Mouse (Mus musculus) CD8-positive naive resting alpha-beta T cell, adult 2 months (primary cell): ENCODE measurements around the gene Bad.

Experiments used
- DNase-seq, 2 experiments: peaks; one replicate each; pipeline ENCODE4 v3.0.0; 2022; ENCODE audit warnings: low read depth in 2 of 2, low spot score in 2 of 2

The Bad gene

GRCm38 (mm10) chr19:6955424-6955823 is 13.8 kb downstream of the Bad start:
- no peak for DNase-seq

- no peak for DNase-seq
Observed at GRCm38 (mm10) chr19:6956461-6956860, 14.8 kb downstream of the Bad start.

DNA sequence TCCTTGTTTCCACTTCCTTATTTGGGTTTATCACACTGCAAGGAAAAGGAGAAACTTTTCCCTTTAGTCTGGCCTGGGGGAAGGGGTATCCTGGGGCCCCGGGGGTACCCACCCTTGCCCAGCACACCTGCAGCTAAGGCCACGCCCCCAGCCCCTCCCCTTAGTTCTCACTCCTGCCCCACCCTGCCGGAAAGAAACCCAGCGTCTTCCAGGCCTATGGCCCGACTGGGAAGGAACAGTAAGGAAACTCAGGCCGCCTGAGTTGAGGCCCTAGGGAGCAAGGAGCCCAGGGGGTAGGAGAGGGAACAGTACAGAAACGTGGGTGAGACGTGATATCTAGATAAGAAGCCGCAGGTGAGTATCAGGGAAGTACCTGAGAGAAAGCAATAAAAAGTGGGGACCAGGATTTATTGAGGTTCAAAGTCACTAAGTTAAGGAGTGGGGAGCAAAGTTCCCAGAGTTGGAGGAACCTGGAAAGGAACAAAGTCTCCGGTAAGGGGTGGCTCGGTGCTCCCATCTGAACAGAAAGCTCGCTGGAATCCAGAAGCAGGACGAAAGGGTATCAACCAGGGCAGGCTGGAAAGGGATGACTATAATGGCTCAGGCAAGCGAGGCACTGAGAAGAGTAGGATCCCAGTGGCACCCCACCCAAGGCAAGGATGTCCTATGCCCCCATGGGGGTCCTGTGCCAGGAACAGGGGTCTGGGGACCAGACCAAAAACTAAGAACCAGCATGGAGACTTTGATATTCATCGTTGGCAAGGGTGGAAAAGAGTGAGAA is 27.0 kb downstream of the Bad start:
- DNase-seq: no peak

DNA sequence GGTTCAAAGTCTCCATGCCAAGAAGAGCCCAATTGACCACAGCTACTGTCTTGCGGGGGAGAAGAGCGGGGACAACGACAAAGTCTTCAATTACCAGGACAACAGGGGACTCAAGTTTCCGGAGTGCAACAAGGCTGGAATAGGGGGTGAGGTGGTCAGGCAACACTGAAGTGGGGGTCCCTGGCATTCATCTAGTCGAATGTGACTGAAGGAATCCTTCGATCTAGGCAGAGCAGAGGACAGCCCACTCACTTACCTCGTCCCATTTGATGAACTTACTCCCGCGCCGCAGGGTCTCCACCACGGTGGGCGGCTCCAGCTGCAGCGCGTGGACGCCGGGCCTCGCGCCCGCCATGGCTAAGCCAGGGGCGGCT is 27.6 kb downstream of the Bad start:
- no peak for DNase-seq

DNA sequence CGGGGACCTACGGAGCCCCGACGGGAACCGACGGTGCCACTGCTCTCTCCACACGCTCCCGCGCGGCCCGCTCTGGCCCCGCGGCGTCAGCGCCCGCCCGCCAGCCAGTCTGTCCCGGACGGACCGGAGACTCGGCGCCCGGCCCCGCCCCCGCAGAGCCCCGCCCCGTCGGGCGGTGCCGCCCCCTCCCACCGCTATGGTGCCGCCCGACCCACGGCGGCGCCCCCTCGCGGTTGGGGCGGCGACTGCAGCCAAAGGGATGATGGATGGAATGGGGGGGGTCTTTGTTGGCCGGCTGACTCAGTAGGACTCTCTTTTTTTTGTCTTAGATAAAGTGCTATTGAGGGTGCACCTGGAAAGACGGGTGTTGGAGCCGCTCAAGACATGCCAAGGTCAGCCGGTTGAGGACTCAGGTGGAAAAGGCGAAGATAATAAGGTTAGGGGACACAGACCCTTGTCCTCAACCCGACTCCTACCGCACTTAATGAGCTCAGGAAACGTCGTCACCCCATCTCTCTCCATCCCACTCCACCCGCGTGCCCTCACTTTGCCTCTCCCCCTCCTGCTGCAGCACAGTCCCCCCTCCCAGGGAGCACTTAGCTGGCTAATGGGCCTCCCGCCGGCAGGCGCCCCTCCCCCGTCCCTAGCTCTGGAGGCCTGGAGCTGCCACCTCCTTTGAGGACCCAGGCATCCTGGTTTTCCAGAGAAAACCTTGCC is 28.2 kb downstream of the Bad start:
- DNase-seq: peak; percentile 55 to 61

- no peak for DNase-seq
Observed at GRCm38 (mm10) chr19:6970460-6971085, 28.9 kb downstream of the Bad start.

DNA sequence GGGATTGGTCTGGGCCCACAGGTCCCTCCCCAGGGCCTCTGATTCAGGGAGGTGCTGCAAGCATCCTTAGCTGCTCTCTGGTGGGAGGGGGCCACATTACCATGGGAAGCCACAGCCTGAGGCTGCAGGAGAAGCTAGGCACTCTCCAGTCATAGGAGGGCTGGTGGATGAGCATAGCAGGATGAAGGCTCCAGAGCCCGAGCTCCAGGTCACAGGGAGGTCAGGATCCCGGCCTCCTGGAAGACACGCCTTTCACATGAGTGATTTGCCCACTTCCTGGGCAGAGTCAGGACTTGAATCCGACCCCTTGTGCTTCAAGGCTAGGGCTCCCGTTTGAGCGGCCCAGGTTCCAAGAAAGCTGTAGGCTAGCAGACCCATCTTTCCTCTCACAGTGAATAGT is 30.0 kb downstream of the Bad start:
- DNase-seq: no peak

DNA sequence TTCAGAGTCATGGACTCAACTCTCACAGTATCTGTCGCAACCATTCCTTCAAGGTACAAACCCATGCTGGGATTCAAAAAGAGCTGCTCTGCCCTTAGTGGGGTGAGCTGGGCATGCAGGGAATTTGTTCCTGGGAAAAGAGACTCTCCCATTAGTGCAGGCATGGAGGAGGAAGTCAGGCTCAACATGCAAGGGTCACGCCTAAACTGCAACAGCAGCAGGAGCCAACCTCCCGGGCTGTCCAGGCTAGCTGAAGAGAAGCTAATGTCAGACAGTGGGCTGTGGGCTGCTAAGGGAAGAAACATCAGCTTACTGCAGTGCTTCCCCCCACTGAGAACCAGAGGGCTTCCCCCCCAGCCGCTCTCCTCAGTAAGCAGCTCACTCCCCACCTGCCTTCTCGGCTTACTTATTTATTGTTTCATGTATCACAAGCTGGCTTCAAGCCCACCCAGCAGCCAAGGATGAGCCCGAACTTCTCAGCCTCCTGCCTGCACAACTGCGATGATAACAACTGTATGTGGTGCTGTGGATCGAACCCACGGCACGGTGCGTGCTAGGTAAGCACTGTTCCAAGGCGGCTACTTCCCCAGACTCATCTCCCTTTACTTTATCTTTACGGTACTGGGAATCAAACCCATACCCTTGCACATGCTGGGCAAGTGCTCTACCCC is 30.7 kb downstream of the Bad start:
- no peak for DNase-seq

DNA sequence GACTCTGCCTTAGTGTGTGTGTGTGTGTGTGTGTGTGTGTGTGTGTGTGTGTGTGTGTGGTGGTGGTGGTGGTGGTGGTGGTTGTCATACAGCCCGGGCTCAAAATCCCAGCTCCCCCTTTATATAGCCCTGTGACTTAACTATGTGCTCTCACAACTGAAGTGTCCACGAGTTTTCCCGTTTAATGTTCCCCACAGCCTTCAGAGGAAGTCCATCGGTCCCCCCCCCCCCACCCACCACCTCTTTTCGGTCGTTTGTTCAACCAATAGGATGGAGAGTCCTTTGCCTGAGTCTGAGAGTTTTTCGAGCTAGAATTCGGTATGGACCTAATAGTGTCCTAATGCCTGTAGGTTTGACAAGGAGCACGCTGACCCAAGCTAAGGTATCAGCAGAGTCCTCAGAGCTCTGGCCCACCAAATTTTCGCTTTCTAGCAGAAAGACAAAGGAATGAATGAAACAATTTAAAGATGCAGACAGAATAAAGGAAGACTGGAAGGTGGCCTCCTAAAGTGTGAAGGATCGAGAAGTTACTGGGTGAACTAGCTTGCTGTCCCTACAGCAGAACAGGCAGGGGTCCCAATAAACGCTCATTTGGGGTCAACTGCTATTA is 32.0 kb downstream of the Bad start:
- DNase-seq: no peak

DNA sequence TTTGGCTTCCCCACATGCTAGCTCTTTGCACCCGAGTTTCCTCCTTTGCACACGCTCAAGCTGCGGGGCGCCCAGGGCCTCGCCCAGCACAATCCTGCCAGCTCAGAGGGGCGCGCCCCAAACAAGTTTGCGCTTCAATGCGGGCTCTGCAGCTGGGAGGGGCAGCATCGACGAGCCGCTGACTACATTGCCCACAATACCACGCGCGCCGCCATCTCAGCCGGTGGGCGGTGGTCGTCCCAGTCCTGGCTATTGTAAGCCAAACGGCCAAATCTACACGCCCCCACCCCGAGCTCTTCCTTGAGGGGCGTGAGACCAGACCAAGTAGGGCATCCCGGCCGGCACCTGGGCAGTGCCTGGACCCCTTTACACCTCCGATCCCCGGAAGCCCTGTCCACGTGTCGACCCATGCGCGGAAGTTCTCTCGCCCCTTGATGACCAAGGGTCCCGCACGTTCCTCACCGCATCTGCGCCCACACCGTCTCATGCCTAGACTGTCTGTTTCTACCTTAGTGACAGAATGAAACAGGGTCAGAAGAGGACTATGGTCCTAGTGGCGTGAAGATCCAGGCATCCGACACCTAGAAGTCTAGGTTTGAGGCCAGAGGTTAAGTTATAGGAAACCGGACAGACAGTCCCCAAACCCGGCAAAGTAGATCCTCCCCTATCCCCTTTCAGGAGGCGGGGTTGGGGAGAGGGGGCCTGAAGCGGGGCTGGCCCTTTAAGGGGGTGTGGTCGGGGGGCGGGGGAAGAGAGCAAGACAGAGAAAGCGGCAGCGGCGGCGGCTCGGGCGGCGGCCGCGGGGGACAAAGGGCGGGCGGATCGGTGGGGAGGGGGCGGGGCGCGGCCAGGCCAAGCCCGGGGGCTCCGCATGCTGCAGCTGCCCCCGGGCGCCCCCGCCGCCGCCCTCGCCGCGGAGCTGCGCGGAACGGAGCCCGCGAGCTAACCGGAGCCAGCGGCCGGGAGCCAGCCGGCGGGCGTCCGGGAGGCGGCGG is 32.8 kb downstream of the Bad start, which contains the start of gene Ppp1r14b:
Gene Ppp1r14b, plus strand, starts transcription at position 758 of the 995 bp plus-strand sequence.
- peak; percentile 62 to 73 for DNase-seq

DNA sequence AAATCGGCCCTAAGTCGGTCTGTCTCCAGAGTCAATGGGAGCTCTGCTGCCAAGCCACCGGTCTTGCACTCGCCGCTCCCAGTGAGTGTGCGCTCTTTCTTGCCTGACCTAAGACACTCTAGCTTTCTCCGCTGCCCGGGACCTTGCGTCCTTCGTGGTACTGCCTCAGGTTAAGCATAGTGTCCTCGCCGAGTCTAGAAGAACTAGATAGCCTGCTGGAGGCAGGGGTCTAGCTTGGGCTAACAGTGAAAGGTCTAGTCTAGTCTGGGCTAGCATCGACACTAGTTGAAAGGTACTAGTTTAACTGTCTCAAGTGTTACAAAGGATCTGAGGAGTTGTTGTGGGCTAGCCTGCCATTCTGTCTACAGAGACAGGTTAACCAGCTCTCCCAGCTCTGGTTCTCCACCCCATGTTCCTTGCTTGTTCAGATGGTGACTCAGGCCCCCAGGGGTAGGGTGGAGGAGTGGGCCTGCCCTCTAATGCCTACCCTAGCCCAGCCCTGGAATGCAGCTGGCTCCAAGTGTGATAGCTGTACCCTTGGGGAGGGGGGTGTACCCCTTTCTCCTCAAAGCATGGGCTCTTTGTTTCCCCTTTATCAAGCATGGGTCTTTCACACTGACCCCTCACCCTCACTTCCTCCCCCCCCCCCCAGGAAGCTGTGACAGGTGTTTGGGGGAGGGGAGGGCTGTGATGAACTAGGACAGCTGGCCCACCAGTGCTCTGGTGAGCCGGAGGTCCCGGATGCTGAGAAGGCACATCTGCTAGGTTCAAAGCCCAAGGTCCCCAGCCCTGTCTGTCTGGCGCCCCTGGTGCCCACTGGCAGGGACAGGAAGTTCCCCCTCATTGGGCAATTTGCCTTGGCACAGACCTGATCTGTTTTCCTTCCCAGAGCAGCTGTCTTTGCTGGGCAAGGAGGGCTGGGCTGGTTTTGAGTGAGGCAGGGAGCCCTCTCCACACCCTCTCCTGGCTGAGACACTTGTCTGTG is 34.2 kb downstream of the Bad start, which contains the start of gene Plcb3:
Gene Plcb3, minus strand, starts transcription at position 934 of the 985 bp plus-strand sequence.
- peak; percentile 54 to 55 for DNase-seq

DNA sequence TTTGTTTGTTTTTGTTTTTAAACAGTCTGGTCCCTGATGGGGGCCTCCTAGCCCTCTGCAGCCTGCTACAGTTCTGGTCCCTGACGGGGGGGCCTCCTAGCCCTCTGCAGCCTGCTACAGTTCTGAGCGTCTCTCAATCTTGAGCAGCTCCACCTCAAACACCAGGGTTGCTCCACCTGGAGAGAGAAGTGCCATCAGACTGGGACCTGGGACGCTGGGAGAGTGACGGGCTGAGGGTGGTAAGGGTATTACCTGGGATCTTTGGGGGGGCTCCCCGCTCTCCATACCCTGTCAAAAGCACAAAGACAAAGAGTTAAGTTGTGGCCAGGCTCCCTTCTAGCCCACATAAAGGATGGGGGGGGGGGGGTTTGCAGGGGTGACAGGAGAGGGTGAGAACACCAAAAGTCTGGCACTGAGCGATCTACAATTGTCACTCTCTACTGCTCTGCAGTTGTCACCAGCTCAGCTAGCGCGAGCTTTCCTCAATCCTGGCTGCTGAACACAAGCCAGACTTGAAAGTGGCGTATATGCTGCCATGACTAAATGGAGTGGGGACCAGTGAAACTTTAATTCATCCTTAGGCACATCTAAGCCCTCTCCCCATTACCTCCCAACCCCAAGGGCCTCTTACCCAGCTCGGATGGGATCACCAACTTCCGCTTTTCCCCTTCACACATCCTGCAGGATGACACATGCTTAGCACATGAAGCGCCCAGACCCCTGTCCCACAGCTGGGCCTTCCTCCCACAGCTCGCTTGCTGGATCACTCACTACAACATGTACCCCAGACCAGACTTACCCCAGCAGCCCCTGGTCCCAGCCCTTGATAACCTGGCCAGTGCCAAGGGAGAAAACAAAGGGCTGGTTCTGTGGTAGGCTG is 36.3 kb downstream of the Bad start:
- DNase-seq: no peak

GRCm38 (mm10) chr19:6978639-6978974 is 36.9 kb downstream of the Bad start:
- no peak for DNase-seq

GRCm38 (mm10) chr19:6979001-6979479 is 37.4 kb downstream of the Bad start:
- no peak for DNase-seq

GRCm38 (mm10) chr19:6979486-6980380 is 38.1 kb downstream of the Bad start:
- peak; percentile 99 to 100 for DNase-seq

- DNase-seq: peak; percentile 98
Observed at GRCm38 (mm10) chr19:6980381-6981093, 38.9 kb downstream of the Bad start, which contains the start of gene Fkbp2. Gene Fkbp2 (minus strand): TSS chr19:6980501.
